Mouse (Mus musculus) MEL (cell line): ENCODE data around the gene Kansl1. TPM values are rescaled to one million over a fixed set of nuclear protein-coding genes. Genes with fewer than 3 reads are reported as not detected.
A peak's percentile ranks its signal among the peaks of the same experiment; 100 is the strongest.

Experiments used
- DNase-seq: peaks from one replicate; pipeline ENCODE4 v3.0.0; 2011; ENCODE audit warnings: low read depth, low spot score
- H3K27ac ChIP-seq: 2 replicates; pipeline ENCODE4 v1.5.1; 2012; ENCODE audit warnings: low read depth, mild to moderate bottlenecking, control low read depth, low read length, moderate library complexity; ENCODE audit not compliant: control insufficient read depth
- H3K27me3 ChIP-seq, 2 experiments: fragments of 150-350 bp in 1 of 2; sonication (generic) in 1 of 2; 2 replicates each; pipeline ENCODE4 v1.6.1; 2012; ENCODE audit warnings: low read length in 2 of 2, mild to moderate bottlenecking in 2 of 2, improper control_type of control experiment in 1 of 2, moderate library complexity in 1 of 2; ENCODE audit not compliant: insufficient read depth in 2 of 2, control insufficient read depth in 1 of 2
- H3K36me3 ChIP-seq, 2 experiments: 2 replicates each; pipeline ENCODE4 v1.6.1; 2012 to 2014; ENCODE audit warnings: low read length in 2 of 2, improper control_type of control experiment in 1 of 2, inconsistent platforms in 1 of 2, mild to moderate bottlenecking in 1 of 2; ENCODE audit not compliant: insufficient read depth in 2 of 2, control insufficient read depth in 1 of 2
- H3K4me1 ChIP-seq, 2 experiments: fragments of 150-350 bp in 1 of 2; sonication (generic) in 1 of 2; 2 replicates each; pipeline ENCODE4 v1.6.1; 2012; ENCODE audit warnings: low read length in 2 of 2, improper control_type of control experiment in 1 of 2, mild to moderate bottlenecking in 1 of 2; ENCODE audit not compliant: insufficient read depth in 2 of 2, control insufficient read depth in 1 of 2
- H3K4me3 ChIP-seq, 2 experiments: fragments of 150-350 bp in 1 of 2; sonication (generic) in 1 of 2; 2 replicates each; pipeline ENCODE4 v1.5.1; 2012; ENCODE audit warnings: low read depth in 2 of 2, low read length in 2 of 2, mild to moderate bottlenecking in 2 of 2, moderate library complexity in 2 of 2, control low read depth in 1 of 2, improper control_type of control experiment in 1 of 2; ENCODE audit not compliant: control insufficient read depth in 1 of 2, insufficient read depth in 1 of 2
- H3K79me2 ChIP-seq: 2 replicates; pipeline ENCODE4 v1.6.1; 2012; ENCODE audit warnings: mild to moderate bottlenecking, low read length, moderate library complexity; ENCODE audit not compliant: control insufficient read depth, poor library complexity, insufficient read depth
- H3K9ac ChIP-seq: 2 replicates; pipeline ENCODE4 v1.6.1; 2012; ENCODE audit warnings: low read depth, mild to moderate bottlenecking, control low read depth, low read length, moderate library complexity; ENCODE audit not compliant: control insufficient read depth, poor library complexity, severe bottlenecking
- H3K9me3 ChIP-seq: fragments of 150-350 bp; sonication (generic); replicated peaks from 2 replicates; pipeline ENCODE4 v1.6.1; 2012; ENCODE audit warnings: mild to moderate bottlenecking, low read length, improper control_type of control experiment, moderate library complexity; ENCODE audit not compliant: insufficient read depth
- BHLHE40 ChIP-seq: IDR thresholded peaks from 2 replicates; pipeline ENCODE4 v1.6.1; 2012; ENCODE audit warnings: low read depth, mild to moderate bottlenecking, inconsistent platforms, low read length, improper control_type of control experiment, borderline replicate concordance
- CHD2 ChIP-seq: IDR thresholded peaks from 2 replicates; pipeline ENCODE4 v1.6.1; 2011; ENCODE audit warnings: low read length, improper control_type of control experiment
- EP300 ChIP-seq, 2 experiments: IDR thresholded peaks; 2 replicates each; pipeline ENCODE4 v1.6.1; 2011; ENCODE audit warnings: improper control_type of control experiment in 2 of 2, low read length in 2 of 2, low read depth in 1 of 2, mild to moderate bottlenecking in 1 of 2
- ETS1 ChIP-seq: IDR thresholded peaks from 2 replicates; pipeline ENCODE4 v1.6.1; 2012; ENCODE audit warnings: low read depth, mild to moderate bottlenecking, inconsistent platforms, low read length, improper control_type of control experiment, moderate library complexity
- GATA1 ChIP-seq: IDR thresholded peaks from 2 replicates; pipeline ENCODE4 v1.6.1; 2011; ENCODE audit warnings: low read depth, low read length, improper control_type of control experiment
- JUND ChIP-seq: IDR thresholded peaks from 2 replicates; pipeline ENCODE4 v1.6.1; 2011; ENCODE audit warnings: low read depth, mild to moderate bottlenecking, improper control_type of control experiment, low read length
- MAZ ChIP-seq: IDR thresholded peaks from 2 replicates; pipeline ENCODE4 v1.6.1; 2012; ENCODE audit warnings: low read depth, mild to moderate bottlenecking, inconsistent platforms, low read length, improper control_type of control experiment
- MYB ChIP-seq: IDR thresholded peaks from 2 replicates; pipeline ENCODE4 v1.6.1; 2011; ENCODE audit warnings: mild to moderate bottlenecking, low read depth, low read length, improper control_type of control experiment
- NELFE ChIP-seq: IDR thresholded peaks from 2 replicates; pipeline ENCODE4 v1.6.1; 2011; ENCODE audit warnings: low read depth, low read length, improper control_type of control experiment
- NRF1 ChIP-seq: IDR thresholded peaks from 2 replicates; pipeline ENCODE4 v1.6.1; 2014; ENCODE audit warnings: low read depth, mild to moderate bottlenecking, inconsistent platforms, low read length, improper control_type of control experiment, moderate library complexity; ENCODE audit not compliant: poor library complexity, insufficient read depth, severe bottlenecking
- POLR2A ChIP-seq, 2 experiments: IDR thresholded peaks; 2 replicates each; pipeline ENCODE4 v1.6.1; 2011 to 2012; ENCODE audit warnings: low read length in 2 of 2, mild to moderate bottlenecking in 2 of 2, control low read depth in 1 of 2, improper control_type of control experiment in 1 of 2, low read depth in 1 of 2, moderate library complexity in 1 of 2; ENCODE audit not compliant: control insufficient read depth in 1 of 2, insufficient read depth in 1 of 2, poor library complexity in 1 of 2
- POLR2AphosphoS2 ChIP-seq: IDR thresholded peaks from 2 replicates; pipeline ENCODE4 v1.6.1; 2011; ENCODE audit warnings: low read length, improper control_type of control experiment
- RCOR1 ChIP-seq: IDR thresholded peaks from 2 replicates; pipeline ENCODE4 v1.6.1; 2012; ENCODE audit warnings: low read depth, mild to moderate bottlenecking, inconsistent platforms, low read length, improper control_type of control experiment
- TAL1 ChIP-seq: IDR thresholded peaks from 2 replicates; pipeline ENCODE4 v1.6.1; 2012; ENCODE audit warnings: mild to moderate bottlenecking, inconsistent platforms, low read length, moderate library complexity, mixed read lengths
- TCF12 ChIP-seq: IDR thresholded peaks from 2 replicates; pipeline ENCODE4 v1.6.1; 2014; ENCODE audit warnings: low read depth, mild to moderate bottlenecking, inconsistent platforms, low read length, improper control_type of control experiment, moderate library complexity
- USF2 ChIP-seq, 2 experiments: IDR thresholded peaks; 2 replicates each; pipeline ENCODE4 v1.6.1; 2011 to 2012; ENCODE audit warnings: improper control_type of control experiment in 2 of 2, low read length in 2 of 2, borderline replicate concordance in 1 of 2, inconsistent platforms in 1 of 2, low read depth in 1 of 2, mild to moderate bottlenecking in 1 of 2; ENCODE audit not compliant: insufficient read depth in 1 of 2
- ZMIZ1 ChIP-seq: IDR thresholded peaks from 2 replicates; pipeline ENCODE4 v1.6.1; 2012; ENCODE audit warnings: low read depth, mild to moderate bottlenecking, inconsistent platforms, low read length, improper control_type of control experiment, moderate library complexity
- ZNF384 ChIP-seq: IDR thresholded peaks from 2 replicates; pipeline ENCODE4 v1.6.1; 2012; ENCODE audit warnings: low read depth, mild to moderate bottlenecking, inconsistent platforms, low read length, improper control_type of control experiment
- polyA plus RNA-seq, 2 experiments: library from polyadenylated mRNA; stranded (reverse) in 1 of 2; unstranded in 1 of 2; fragments of >175 nt in 1 of 2; fragments of >200 nt in 1 of 2; gene quantifications; 2 replicates each; pipeline versions ENCODE4 v1.2.1 to v1.2.4; 2012; ENCODE audit warnings: low replicate concordance in 2 of 2, low read depth in 1 of 2; ENCODE audit not compliant: insufficient read length in 2 of 2, insufficient read depth in 1 of 2, missing spikeins in 1 of 2
- total RNA-seq: library from RNA; depleted of rRNA; stranded (reverse); fragments of 300-350 nt; gene quantifications from 2 replicates; pipeline ENCODE4 v1.2.3, GENCODE M21; 2012

The Kansl1 gene
- total and polyA plus RNA-seq, 3 experiments: 14.9 to 76.3 (median 56.4) TPM

DNA sequence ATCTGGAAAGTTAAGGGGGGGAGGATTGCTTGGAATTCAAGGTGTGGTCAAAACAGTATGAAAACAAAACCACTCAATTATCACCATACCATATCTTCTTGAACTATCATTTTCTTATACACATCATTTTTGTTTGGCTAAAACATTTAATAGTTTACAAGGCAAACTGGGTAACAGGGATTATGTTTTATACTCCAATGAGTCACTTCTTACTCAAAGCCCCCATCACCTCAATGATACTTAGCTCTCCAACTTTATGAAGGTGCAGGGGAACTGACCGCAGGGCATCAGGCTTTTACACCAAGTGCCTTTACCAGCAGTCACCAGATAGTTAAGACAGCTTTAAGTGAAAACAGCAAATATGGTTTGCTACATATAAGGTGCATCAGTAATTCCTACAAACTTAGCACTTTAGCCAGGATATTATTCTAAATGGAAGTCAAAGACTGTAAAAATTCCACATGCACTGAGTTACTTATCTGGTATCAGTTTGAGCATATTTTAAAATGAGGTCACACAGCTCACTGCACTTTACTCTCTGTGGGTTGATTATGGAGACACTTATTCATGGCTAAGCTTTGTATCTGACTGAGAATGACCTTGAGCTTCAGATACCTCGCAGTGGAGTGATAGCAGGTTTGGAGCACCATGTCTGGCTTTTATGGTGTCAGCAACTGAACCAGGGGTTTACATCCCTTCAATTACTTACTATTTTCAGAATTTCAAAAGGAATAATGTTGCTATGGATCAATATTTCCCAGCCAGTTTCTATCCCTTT lies 104.6 kb downstream of the Kansl1 start:
- H3K4me1 ChIP-seq: peaks cover 22 to 39% of the 10 kb centered on the region in 2 experiments
- H3K9me3 ChIP-seq: no peaks in the 10 kb centered on the region

DNA sequence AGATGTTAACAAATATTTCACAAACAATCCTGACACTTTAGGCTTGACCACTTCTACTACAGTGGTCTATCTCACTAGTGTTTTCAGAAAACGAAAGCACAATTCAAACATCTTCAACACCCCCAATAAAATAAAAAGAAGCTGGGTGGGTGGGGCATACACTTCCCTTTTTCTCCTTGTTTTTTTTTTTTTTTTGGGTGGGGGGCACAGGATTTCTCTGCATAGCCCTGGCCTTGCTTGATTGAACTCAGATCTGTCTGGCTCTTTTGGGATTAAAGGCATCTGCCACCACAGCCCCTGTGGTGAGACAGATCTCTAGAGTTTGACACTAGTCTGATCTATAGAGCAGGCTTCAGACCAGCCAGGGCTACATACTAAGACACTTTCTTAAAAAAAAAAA lies 106.0 kb downstream of the Kansl1 start:
- no peaks in the 10 kb centered on the region for H3K9me3 ChIP-seq
- TF ChIP-seq ZNF384: peak; percentile 93
- no peak for TF ChIP-seq TAL1
- TF ChIP-seq MYB: no peak
- peak; percentile 53; the same call in 1 of the 2 replicates for TF ChIP-seq MAZ
- TF ChIP-seq, all 39 proteins: peak for 2
- no peaks in the 10 kb centered on the region for H3K27me3 ChIP-seq
- H3K27ac ChIP-seq: no peak overlapping the region
- no peak overlapping the region for H3K9ac ChIP-seq
- peaks cover 24 to 43% of the 10 kb centered on the region in 2 experiments for H3K36me3 ChIP-seq
- H3K79me2 ChIP-seq: peaks cover 9% of the 10 kb centered on the region; the same call in 1 of the 2 replicates
- DNase-seq: no peak
- H3K4me3 ChIP-seq: no peak overlapping the region
- peaks cover 19 to 35% of the 10 kb centered on the region in 2 experiments for H3K4me1 ChIP-seq

More for the DNA sequence above, 104.6 kb downstream of the Kansl1 start:
- TF ChIP-seq USF2 (IDR thresholded peaks at IDR 0.05; ENCODE audit: borderline replicate concordance in 1 of 2, insufficient read depth in 1 of 2, low read depth in 1 of 2, low read length in 2 of 2) (no peak), EP300 (IDR thresholded peaks at IDR 0.05; ENCODE audit: low read depth in 1 of 2, low read length in 2 of 2) (peak in 1 of 2 experiments; percentile 17; a peak in 1 of 4 replicates), RCOR1 (0 out of 2 replicates have a peak, but pooled peaks have one; percentile 20), GATA1 (0 out of 2 replicates have a peak, but pooled peaks have one; percentile 9)
- Histone ChIP-seq H3K27ac (no peak overlapping the region), H3K4me3 (no peak overlapping the region), H3K27me3 (no peaks in the 10 kb centered on the region), H3K36me3 (peaks cover 24 to 55% of the 10 kb centered on the region in 2 experiments), H3K79me2 (peaks cover 9% of the 10 kb centered on the region; the same call in 1 of the 2 replicates), H3K9ac (no peak overlapping the region)
- DNase-seq: peak; percentile 38

DNA sequence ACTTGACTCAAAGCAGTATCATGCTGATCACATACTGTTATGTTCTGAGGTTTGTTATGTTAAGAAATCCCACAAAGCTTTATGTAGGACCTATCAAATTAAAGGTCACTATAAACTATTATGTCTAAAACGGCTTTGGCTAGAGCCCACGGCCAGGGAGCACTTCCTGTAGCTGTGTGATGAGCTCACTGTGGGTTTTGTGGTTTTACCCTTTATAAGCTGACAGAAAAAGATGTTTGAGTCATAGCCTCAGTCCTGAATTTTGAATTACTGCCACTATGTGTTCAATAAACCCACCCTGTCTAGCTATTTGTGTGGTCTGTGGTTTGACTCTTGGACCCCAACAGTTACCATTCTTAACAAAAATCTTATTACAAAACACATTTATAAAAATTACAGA lies 106.9 kb downstream of the Kansl1 start:
- peak; percentile 80 for DNase-seq
- peaks cover 15 to 28% of the 10 kb centered on the region in 2 experiments for H3K4me1 ChIP-seq
- H3K9me3 ChIP-seq: no peaks in the 10 kb centered on the region
- H3K9ac ChIP-seq: no peak overlapping the region
- H3K27me3 ChIP-seq: no peaks in the 10 kb centered on the region
- no peak overlapping the region for H3K4me3 ChIP-seq
- H3K79me2 ChIP-seq: peaks cover 8% of the 10 kb centered on the region; the same call in 1 of the 2 replicates
- H3K27ac ChIP-seq: no peak overlapping the region
- TF ChIP-seq CHD2: no peak
- no peak for TF ChIP-seq BHLHE40
- TF ChIP-seq TAL1: peak; percentile 62
- TF ChIP-seq ZNF384: 0 out of 2 replicates have a peak, but pooled peaks have one; percentile 16
- TF ChIP-seq NRF1: no peak
- TF ChIP-seq ZMIZ1: no peak
- TF ChIP-seq ETS1: peak; percentile 78
- TF ChIP-seq EP300 (IDR thresholded peaks at IDR 0.05; ENCODE audit: low read depth in 1 of 2, low read length in 2 of 2): peak; percentile 38 to 59; a peak in 3 of 4 replicates
- TF ChIP-seq POLR2AphosphoS2: no peak
- TF ChIP-seq POLR2A (IDR thresholded peaks at IDR 0.05; ENCODE audit: control insufficient read depth in 1 of 2, insufficient read depth in 1 of 2, low read depth in 1 of 2, low read length in 2 of 2, poor library complexity in 1 of 2): no peak
- TF ChIP-seq JUND: peak; percentile 60; the same call in 1 of the 2 replicates
- peak; percentile 74 for TF ChIP-seq RCOR1
- TF ChIP-seq TCF12: 0 out of 2 replicates have a peak, but pooled peaks have one; percentile 7
- TF ChIP-seq NELFE: no peak
- H3K36me3 ChIP-seq: peaks cover 24 to 36% of the 10 kb centered on the region in 2 experiments
